Mouse (Mus musculus) hindbrain, embryonic 16.5 days (tissue): ENCODE data around the gene Clstn2. TPM values are rescaled to one million over a fixed set of nuclear protein-coding genes. Genes with fewer than 3 reads are reported as not detected.

Experiments used
- ATAC-seq: fragments of 200-750 bp; cut with Nextera tagmentation; 2 replicates; pipeline ENCODE4 v1.8.0; 2017; ENCODE audit warnings: moderate TSS enrichment, moderate library complexity
- H3K27ac ChIP-seq: fragments of 300-500 bp; sonication (generic); 2 replicates; pipeline ENCODE4 v1.5.1; 2014; ENCODE audit warnings: low read depth, mild to moderate bottlenecking, control low read depth, low read length, moderate library complexity
- H3K27me3 ChIP-seq: fragments of 300-500 bp; sonication (generic); replicated peaks from 2 replicates; pipeline ENCODE4 v1.6.1; 2014; ENCODE audit warnings: low read length; ENCODE audit not compliant: control insufficient read depth, insufficient read depth
- H3K36me3 ChIP-seq: fragments of 300-500 bp; sonication (generic); 2 replicates; pipeline ENCODE4 v1.6.1; 2014; ENCODE audit warnings: mild to moderate bottlenecking, low read length, moderate library complexity, mixed read lengths; ENCODE audit not compliant: control insufficient read depth, insufficient read depth
- H3K4me1 ChIP-seq: fragments of 300-500 bp; sonication (generic); 2 replicates; pipeline ENCODE4 v1.6.1; 2014; ENCODE audit warnings: low read depth, low read length; ENCODE audit not compliant: control insufficient read depth, insufficient read depth
- H3K4me2 ChIP-seq: fragments of 300-500 bp; sonication (generic); 2 replicates; pipeline ENCODE4 v1.6.1; 2014; ENCODE audit warnings: mild to moderate bottlenecking, low read length, control low read depth, moderate library complexity
- H3K4me3 ChIP-seq: fragments of 300-500 bp; sonication (generic); 2 replicates; pipeline ENCODE4 v1.5.1; 2014; ENCODE audit warnings: mild to moderate bottlenecking, low read length, control low read depth, moderate library complexity
- H3K9ac ChIP-seq: fragments of 300-500 bp; sonication (generic); 2 replicates; pipeline ENCODE4 v1.6.1; 2014; ENCODE audit warnings: low read depth, mild to moderate bottlenecking, control low read depth, low read length, moderate library complexity
- H3K9me3 ChIP-seq: fragments of 300-500 bp; sonication (generic); 2 replicates; pipeline ENCODE4 v1.6.1; 2014; ENCODE audit warnings: mild to moderate bottlenecking, low read length, moderate library complexity; ENCODE audit not compliant: control insufficient read depth
- WGBS: fragments of 180-500 bp; shearing (Covaris S2); extraction: QIAGEN DNeasy Blood & Tissue Kit; methylation state at CpG from one replicate; pipeline ENCODE4 v1.1.7; 2014; 5-methylcytosine and 5-hydroxymethylcytosine counted together
- polyA plus RNA-seq: library from polyadenylated mRNA; unstranded; fragments of >200 nt; fragmentation: Nextera tagmentation; extraction: Ambion mirVana; gene quantifications from 2 replicates; pipeline ENCODE4 v1.2.1, GENCODE M21; 2015

Gene Clstn2
- polyA plus RNA-seq, 1 experiment from 2014 or later, result 13.1 TPM

GRCm38 (mm10) chr9:97765251-97765767 is 267.7 kb downstream of the Clstn2 start:
- Histone ChIP-seq H3K36me3 (no peaks in the 10 kb centered on the region), H3K9me3 (no peaks in the 10 kb centered on the region), H3K9ac (no peak overlapping the region), H3K27me3 (no peaks in the 10 kb centered on the region), H3K4me3 (no peak overlapping the region), H3K4me1 (no peaks in the 10 kb centered on the region), H3K4me2 (no peak overlapping the region), H3K27ac (no peak overlapping the region)
- WGBS, result 78% methylated on average over 6 of the region's 6 CpGs
- ATAC-seq, result no peak

- H3K9me3 ChIP-seq, result no peaks in the 10 kb centered on the region
- 66% methylated on average over 4 of the region's 4 CpGs for WGBS
- H3K27ac ChIP-seq, result no peak overlapping the region
- H3K27me3 ChIP-seq, result no peaks in the 10 kb centered on the region
- H3K9ac ChIP-seq, result no peak overlapping the region
- no peak overlapping the region for H3K4me2 ChIP-seq
- ATAC-seq, result no peak
- no peak overlapping the region for H3K4me3 ChIP-seq
- no peaks in the 10 kb centered on the region for H3K4me1 ChIP-seq
- no peaks in the 10 kb centered on the region for H3K36me3 ChIP-seq
Measured at GRCm38 (mm10) chr9:97763048-97763447, 269.9 kb downstream of the Clstn2 start.

- Histone ChIP-seq H3K4me1 (no peaks in the 10 kb centered on the region), H3K4me3 (no peak overlapping the region), H3K9ac (no peak overlapping the region), H3K9me3 (no peaks in the 10 kb centered on the region), H3K27ac (no peak overlapping the region), H3K27me3 (no peaks in the 10 kb centered on the region), H3K36me3 (no peaks in the 10 kb centered on the region), H3K4me2 (no peak overlapping the region)
- no peak for ATAC-seq
- whole genome bisulfite sequencing, result 76% methylated on average over 6 of the region's 7 CpGs
Measured at GRCm38 (mm10) chr9:97755599-97756270, 277.2 kb downstream of the Clstn2 start.

GRCm38 (mm10) chr9:97753715-97754114 is 279.3 kb downstream of the Clstn2 start:
- no peak overlapping the region for H3K9ac ChIP-seq
- H3K27me3 ChIP-seq, result no peaks in the 10 kb centered on the region
- no peaks in the 10 kb centered on the region for H3K36me3 ChIP-seq
- no peak overlapping the region for H3K4me2 ChIP-seq
- ATAC-seq, result no peak
- 79% methylated on average over 2 of the region's 2 CpGs for WGBS
- no peaks in the 10 kb centered on the region for H3K4me1 ChIP-seq
- no peaks in the 10 kb centered on the region for H3K9me3 ChIP-seq
- no peak overlapping the region for H3K27ac ChIP-seq
- no peak overlapping the region for H3K4me3 ChIP-seq

- ATAC-seq, result no peak
- Histone ChIP-seq H3K4me2 (no peak overlapping the region), H3K36me3 (no peaks in the 10 kb centered on the region), H3K27ac (no peak overlapping the region), H3K9me3 (no peaks in the 10 kb centered on the region), H3K27me3 (no peaks in the 10 kb centered on the region), H3K4me1 (no peaks in the 10 kb centered on the region), H3K4me3 (no peak overlapping the region), H3K9ac (no peak overlapping the region)
- 73% methylated on average over 2 of the region's 2 CpGs for WGBS
Measured at GRCm38 (mm10) chr9:97746574-97746973, 286.4 kb downstream of the Clstn2 start.

- Histone ChIP-seq H3K27ac (no peak overlapping the region), H3K4me2 (no peak overlapping the region)
Measured at GRCm38 (mm10) chr9:97727715-97728486, 305.1 kb downstream of the Clstn2 start.

GRCm38 (mm10) chr9:97717728-97718127 is 315.3 kb downstream of the Clstn2 start:
- Histone ChIP-seq H3K4me1 (peaks cover 4% of the 10 kb centered on the region), H3K9me3 (no peaks in the 10 kb centered on the region), H3K27me3 (no peaks in the 10 kb centered on the region), H3K4me3 (no peak overlapping the region), H3K9ac (no peak overlapping the region), H3K27ac (no peak overlapping the region), H3K4me2 (no peak overlapping the region), H3K36me3 (no peaks in the 10 kb centered on the region)
- ATAC-seq, result no peak

More at GRCm38 (mm10) chr9:97727715-97728486, 305.1 kb downstream of the Clstn2 start:
- no peaks in the 10 kb centered on the region for H3K27me3 ChIP-seq
- no peaks in the 10 kb centered on the region for H3K36me3 ChIP-seq
- ATAC-seq, result no peak
- no peaks in the 10 kb centered on the region for H3K9me3 ChIP-seq
- H3K9ac ChIP-seq, result no peak overlapping the region
- H3K4me3 ChIP-seq, result no peak overlapping the region
- H3K4me1 ChIP-seq, result peaks cover 5% of the 10 kb centered on the region; the same call in 1 of the 2 replicates
- WGBS, result 51% methylated on average over 3 of the region's 3 CpGs

GRCm38 (mm10) chr9:97717005-97717404 is 316.0 kb downstream of the Clstn2 start:
- H3K27ac ChIP-seq, result no peak overlapping the region
- H3K27me3 ChIP-seq, result no peaks in the 10 kb centered on the region
- H3K4me2 ChIP-seq, result no peak overlapping the region
- no peak for ATAC-seq
- H3K36me3 ChIP-seq, result no peaks in the 10 kb centered on the region
- H3K9me3 ChIP-seq, result no peaks in the 10 kb centered on the region
- H3K4me3 ChIP-seq, result no peak overlapping the region
- 62% methylated on average over 7 of the region's 7 CpGs for WGBS
- no peak overlapping the region for H3K9ac ChIP-seq
- H3K4me1 ChIP-seq, result peaks cover 4% of the 10 kb centered on the region

- H3K27ac ChIP-seq, result no peak overlapping the region
- no peak overlapping the region for H3K9ac ChIP-seq
- WGBS, result 92% methylated on average over 3 of the region's 3 CpGs
- H3K4me2 ChIP-seq, result no peak overlapping the region
- H3K9me3 ChIP-seq, result no peaks in the 10 kb centered on the region
- no peak for ATAC-seq
- H3K27me3 ChIP-seq, result no peaks in the 10 kb centered on the region
- no peaks in the 10 kb centered on the region for H3K36me3 ChIP-seq
- no peak overlapping the region for H3K4me3 ChIP-seq
- H3K4me1 ChIP-seq, result peaks cover 4% of the 10 kb centered on the region
Measured at GRCm38 (mm10) chr9:97712888-97713287, 320.1 kb downstream of the Clstn2 start.
